Mouse (Mus musculus) hindbrain, embryonic 13.5 days (tissue): ENCODE data around the gene Emid1. TPM values are rescaled to one million over a fixed set of nuclear protein-coding genes. Genes with fewer than 3 reads are reported as not detected.

Experiments
- ATAC-seq: fragments of 200-750 bp; cut with Nextera tagmentation; 2 replicates; pipeline ENCODE4 v1.8.0; 2017; ENCODE audit warnings: moderate TSS enrichment; ENCODE audit not compliant: low FRiP score
- H3K27ac ChIP-seq: fragments of 300-500 bp; sonication (generic); 2 replicates; pipeline ENCODE4 v1.5.1; 2015; ENCODE audit warnings: inconsistent platforms, mild to moderate bottlenecking, moderate library complexity
- H3K27me3 ChIP-seq: fragments of 300-500 bp; sonication (generic); 2 replicates; pipeline ENCODE4 v1.6.1; 2015; ENCODE audit warnings: mild to moderate bottlenecking, inconsistent platforms
- H3K36me3 ChIP-seq: fragments of 300-500 bp; sonication (generic); 2 replicates; pipeline ENCODE4 v1.6.1; 2015; ENCODE audit warnings: mild to moderate bottlenecking, inconsistent platforms
- H3K4me1 ChIP-seq: fragments of 300-500 bp; sonication (generic); replicated peaks from 2 replicates; pipeline ENCODE4 v1.6.1; 2015; ENCODE audit warnings: inconsistent platforms
- H3K4me2 ChIP-seq: fragments of 300-500 bp; sonication (generic); 2 replicates; pipeline ENCODE4 v1.6.1; 2015; ENCODE audit warnings: inconsistent platforms, mild to moderate bottlenecking, moderate library complexity
- H3K4me3 ChIP-seq: fragments of 300-500 bp; sonication (generic); 2 replicates; pipeline ENCODE4 v1.5.1; 2015; ENCODE audit warnings: mild to moderate bottlenecking, inconsistent platforms
- H3K9ac ChIP-seq: fragments of 300-500 bp; sonication (generic); 2 replicates; pipeline ENCODE4 v1.6.1; 2015; ENCODE audit warnings: mild to moderate bottlenecking, inconsistent platforms
- H3K9me3 ChIP-seq: fragments of 300-500 bp; sonication (generic); 2 replicates; pipeline ENCODE4 v1.6.1; 2016; ENCODE audit warnings: inconsistent platforms
- WGBS: fragments of 180-500 bp; shearing (Covaris S2); methylation state at CpG from one replicate; pipeline ENCODE4 v1.1.7; 2015; 5-methylcytosine and 5-hydroxymethylcytosine counted together
- polyA plus RNA-seq: library from polyadenylated mRNA; unstranded; fragments of >200 nt; fragmentation: Nextera tagmentation; extraction: Ambion mirVana; gene quantifications from 2 replicates; pipeline ENCODE4 v1.2.1, GENCODE M21; 2015

Gene Emid1
- polyA plus RNA-seq, 1 experiment from 2014 or later, result 15.9 TPM

- Histone ChIP-seq H3K9ac (no peak overlapping the region), H3K36me3 (no peaks in the 10 kb centered on the region), H3K4me2 (no peak overlapping the region), H3K27ac (no peak overlapping the region), H3K4me1 (peaks cover 24% of the 10 kb centered on the region), H3K27me3 (no peaks in the 10 kb centered on the region), H3K9me3 (no peaks in the 10 kb centered on the region), H3K4me3 (no peak overlapping the region)
- 79% methylated on average over 4 of the region's 4 CpGs for WGBS
- no peak for ATAC-seq
These were observed 19.3 kb downstream of the Emid1 start for GRCm38 (mm10) chr11:5132751-5133150.

GRCm38 (mm10) chr11:5130111-5130665 lies 21.9 kb downstream of the Emid1 start:
- Histone ChIP-seq H3K4me1 (peaks cover 27% of the 10 kb centered on the region), H3K9ac (no peak overlapping the region), H3K4me2 (no peak overlapping the region), H3K36me3 (no peaks in the 10 kb centered on the region), H3K27ac (no peak overlapping the region), H3K4me3 (no peak overlapping the region), H3K9me3 (0 out of 2 replicates have a peak, but pooled peaks cover under 1% of the 10 kb centered on the region), H3K27me3 (no peaks in the 10 kb centered on the region)
- ATAC-seq, result 0 out of 2 replicates have a peak, but pooled peaks have one; percentile 30
- 41% methylated on average over 4 of the region's 4 CpGs for whole genome bisulfite sequencing

- H3K4me1 ChIP-seq, result peaks cover 27% of the 10 kb centered on the region
- H3K4me3 ChIP-seq, result no peak overlapping the region
- 9% methylated on average over 5 of the region's 5 CpGs for WGBS
- ATAC-seq, result peak; percentile 47
- no peaks in the 10 kb centered on the region for H3K27me3 ChIP-seq
- H3K4me2 ChIP-seq, result no peak overlapping the region
- H3K9ac ChIP-seq, result no peak overlapping the region
- H3K27ac ChIP-seq, result peak overlapping the region; percentile 46; the same call in 1 of the 2 replicates
- H3K36me3 ChIP-seq, result no peaks in the 10 kb centered on the region
- 0 out of 2 replicates have a peak, but pooled peaks cover 5% of the 10 kb centered on the region for H3K9me3 ChIP-seq
These were observed 23.0 kb downstream of the Emid1 start for GRCm38 (mm10) chr11:5129035-5129480.

GRCm38 (mm10) chr11:5125713-5126112 lies 26.3 kb downstream of the Emid1 start:
- ATAC-seq, result no peak
- WGBS, result 86% methylated on average over 4 of the region's 4 CpGs
- Histone ChIP-seq H3K9ac (no peak overlapping the region), H3K4me3 (no peak overlapping the region), H3K36me3 (no peaks in the 10 kb centered on the region), H3K27ac (no peak overlapping the region), H3K27me3 (no peaks in the 10 kb centered on the region), H3K4me2 (no peak overlapping the region), H3K9me3 (0 out of 2 replicates have a peak, but pooled peaks cover 5% of the 10 kb centered on the region), H3K4me1 (peaks cover 27% of the 10 kb centered on the region)

GRCm38 (mm10) chr11:5114931-5115581 lies 37.0 kb downstream of the Emid1 start:
- WGBS, result 32% methylated on average over 13 of the region's 13 CpGs
- no peaks in the 10 kb centered on the region for H3K36me3 ChIP-seq

GRCm38 (mm10) chr11:5113645-5114044 lies 38.4 kb downstream of the Emid1 start:
- ATAC-seq, result no peak

More at GRCm38 (mm10) chr11:5114931-5115581, 37.0 kb downstream of the Emid1 start:
- Histone ChIP-seq H3K4me2 (no peak overlapping the region), H3K9ac (no peak overlapping the region), H3K4me1 (no peaks in the 10 kb centered on the region), H3K27me3 (no peaks in the 10 kb centered on the region), H3K27ac (no peak overlapping the region), H3K9me3 (no peaks in the 10 kb centered on the region), H3K4me3 (no peak overlapping the region)
- peak; percentile 49; the same call in 1 of the 2 replicates for ATAC-seq

GRCm38 (mm10) chr11:5109441-5109840 lies 42.6 kb downstream of the Emid1 start:
- Histone ChIP-seq H3K27ac (no peak overlapping the region), H3K36me3 (peaks cover 16% of the 10 kb centered on the region), H3K4me2 (no peak overlapping the region), H3K27me3 (no peaks in the 10 kb centered on the region), H3K4me3 (no peak overlapping the region), H3K9me3 (no peaks in the 10 kb centered on the region), H3K4me1 (no peaks in the 10 kb centered on the region), H3K9ac (no peak overlapping the region)
- WGBS, result 73% methylated on average over 8 of the region's 8 CpGs
- no peak for ATAC-seq

More at GRCm38 (mm10) chr11:5113645-5114044, 38.4 kb downstream of the Emid1 start:
- WGBS, result 83% methylated on average over 7 of the region's 7 CpGs
- Histone ChIP-seq H3K4me3 (no peak overlapping the region), H3K4me1 (no peaks in the 10 kb centered on the region), H3K27ac (no peak overlapping the region), H3K4me2 (no peak overlapping the region), H3K9me3 (no peaks in the 10 kb centered on the region), H3K9ac (no peak overlapping the region), H3K27me3 (no peaks in the 10 kb centered on the region), H3K36me3 (no peaks in the 10 kb centered on the region)

- Histone ChIP-seq H3K27ac (no peak overlapping the region), H3K9ac (peak overlapping the region; percentile 53), H3K36me3 (peaks cover 30% of the 10 kb centered on the region), H3K4me3 (no peak overlapping the region), H3K4me1 (peaks cover 20% of the 10 kb centered on the region), H3K27me3 (no peaks in the 10 kb centered on the region), H3K9me3 (no peaks in the 10 kb centered on the region), H3K4me2 (no peak overlapping the region)
- ATAC-seq, result no peak
- WGBS, result 94% methylated on average over 4 of the region's 4 CpGs
These were observed 48.0 kb downstream of the Emid1 start for GRCm38 (mm10) chr11:5103986-5104509.

- Histone ChIP-seq H3K9ac (no peak overlapping the region), H3K9me3 (no peaks in the 10 kb centered on the region)
- 92% methylated on average over 7 of the region's 7 CpGs for WGBS
These were observed 49.7 kb downstream of the Emid1 start for GRCm38 (mm10) chr11:5102384-5102783.

GRCm38 (mm10) chr11:5101641-5102040 lies 50.4 kb downstream of the Emid1 start:
- no peaks in the 10 kb centered on the region for H3K9me3 ChIP-seq
- no peak overlapping the region for H3K4me3 ChIP-seq
- 89% methylated on average over 6 of the region's 6 CpGs for WGBS
- H3K4me2 ChIP-seq, result peak overlapping the region; percentile 82; the same call in 1 of the 2 replicates
- no peaks in the 10 kb centered on the region for H3K27me3 ChIP-seq
- ATAC-seq, result no peak
- peak overlapping the region; percentile 99; the same call in 1 of the 2 replicates for H3K9ac ChIP-seq
- peaks cover 31% of the 10 kb centered on the region for H3K4me1 ChIP-seq
- no peak overlapping the region; the same call in 1 of the 2 replicates for H3K27ac ChIP-seq
- H3K36me3 ChIP-seq, result peaks cover 30% of the 10 kb centered on the region

More at GRCm38 (mm10) chr11:5102384-5102783, 49.7 kb downstream of the Emid1 start:
- H3K4me2 ChIP-seq, result no peak overlapping the region
- H3K4me3 ChIP-seq, result no peak overlapping the region
- ATAC-seq, result no peak
- peaks cover 30% of the 10 kb centered on the region for H3K36me3 ChIP-seq
- no peaks in the 10 kb centered on the region for H3K27me3 ChIP-seq
- no peak overlapping the region for H3K27ac ChIP-seq
- H3K4me1 ChIP-seq, result peaks cover 23% of the 10 kb centered on the region

- Histone ChIP-seq H3K27ac (peak overlapping the region; percentile 98), H3K9me3 (no peaks in the 10 kb centered on the region), H3K4me3 (peak overlapping the region; percentile 100), H3K4me2 (peak overlapping the region; percentile 82), H3K4me1 (peaks cover 39% of the 10 kb centered on the region), H3K36me3 (peaks cover 26% of the 10 kb centered on the region), H3K9ac (peak overlapping the region; percentile 99), H3K27me3 (no peaks in the 10 kb centered on the region)
- no peak for ATAC-seq
- WGBS, result 43% methylated on average over 5 of the region's 5 CpGs
These were observed 51.3 kb downstream of the Emid1 start for GRCm38 (mm10) chr11:5100801-5101200.

GRCm38 (mm10) chr11:5100283-5100682 lies 51.8 kb downstream of the Emid1 start:
- Histone ChIP-seq H3K27ac (peak overlapping the region; percentile 98), H3K4me1 (peaks cover 42% of the 10 kb centered on the region), H3K36me3 (peaks cover 21% of the 10 kb centered on the region), H3K4me2 (peak overlapping the region; percentile 82), H3K9me3 (no peaks in the 10 kb centered on the region), H3K9ac (peak overlapping the region; percentile 99), H3K27me3 (no peaks in the 10 kb centered on the region), H3K4me3 (peak overlapping the region; percentile 100)
- 0% methylated on average over 7 of the region's 7 CpGs for WGBS
- ATAC-seq, result no peak
